Mouse (Mus musculus) forebrain, embryonic 12.5 days (tissue): Measurements from ENCODE around the gene Stat2. TPM values are rescaled to one million over a fixed set of nuclear protein-coding genes. Genes with fewer than 3 reads are reported as not detected.
"Not testable (repeated sequence)": the region's sequence is repeated elsewhere in the genome, so short reads cannot be mapped to it uniquely, and the experiment has no call there.

Experiments
- ATAC-seq: fragments of 200-750 bp; cut with Nextera tagmentation; 2 replicates; pipeline ENCODE4 v1.8.0; 2017; ENCODE audit warnings: moderate TSS enrichment; ENCODE audit not compliant: low FRiP score
- H3K27ac ChIP-seq: fragments of 300-500 bp; sonication (generic); 2 replicates; pipeline ENCODE4 v1.5.1; 2016; ENCODE audit warnings: mild to moderate bottlenecking
- H3K27me3 ChIP-seq: fragments of 300-500 bp; sonication (generic); 2 replicates; pipeline ENCODE4 v1.6.1; 2016; ENCODE audit warnings: mild to moderate bottlenecking
- H3K36me3 ChIP-seq: fragments of 300-500 bp; sonication (generic); replicated peaks from 2 replicates; pipeline ENCODE4 v1.6.1; 2016; ENCODE audit warnings: mild to moderate bottlenecking
- H3K4me1 ChIP-seq: fragments of 300-500 bp; sonication (generic); 2 replicates; pipeline ENCODE4 v1.6.1; 2016
- H3K4me2 ChIP-seq: fragments of 300-500 bp; sonication (generic); 2 replicates; pipeline ENCODE4 v1.6.1; 2016; ENCODE audit warnings: mild to moderate bottlenecking, moderate library complexity
- H3K4me3 ChIP-seq: fragments of 300-500 bp; sonication (generic); replicated peaks from 2 replicates; pipeline ENCODE4 v1.5.1; 2016; ENCODE audit warnings: mild to moderate bottlenecking
- H3K9ac ChIP-seq: fragments of 300-500 bp; sonication (generic); 2 replicates; pipeline ENCODE4 v1.6.1; 2016; ENCODE audit warnings: mild to moderate bottlenecking
- H3K9me3 ChIP-seq: fragments of 300-500 bp; sonication (generic); 2 replicates; pipeline ENCODE4 v1.6.1; 2016
- WGBS: fragments of 180-500 bp; shearing (Covaris S2); methylation state at CpG from one replicate; pipeline ENCODE4 v1.1.7; 2016; 5-methylcytosine and 5-hydroxymethylcytosine counted together
- polyA plus RNA-seq: library from polyadenylated mRNA; unstranded; fragments of >200 nt; fragmentation: Nextera tagmentation; extraction: Ambion mirVana; gene quantifications from 2 replicates; pipeline ENCODE4 v1.2.1, GENCODE M21; 2016

Stat2 gene
- polyA plus RNA-seq, 1 experiment from 2014 or later = 18.5 TPM

GRCm38 (mm10) chr10:128309654-128310053, 39.3 kb downstream of the Stat2 start:
- peaks cover 6% of the 10 kb centered on the region for H3K4me1 ChIP-seq
- H3K4me2 ChIP-seq = no peak overlapping the region
- no peak overlapping the region for H3K27ac ChIP-seq
- no peaks in the 10 kb centered on the region for H3K27me3 ChIP-seq
- H3K9ac ChIP-seq = no peak overlapping the region
- ATAC-seq = no peak
- no peak overlapping the region for H3K4me3 ChIP-seq
- peaks cover 60% of the 10 kb centered on the region for H3K36me3 ChIP-seq
- 92% methylated on average over 7 of the region's 7 CpGs for WGBS
- no peaks in the 10 kb centered on the region for H3K9me3 ChIP-seq

- Histone ChIP-seq H3K9ac (peak overlapping the region; percentile 25; the same call in 1 of the 2 replicates), H3K9me3 (no peaks in the 10 kb centered on the region), H3K4me3 (no peak overlapping the region), H3K27ac (no peak overlapping the region), H3K4me1 (peaks cover 5% of the 10 kb centered on the region; the same call in 1 of the 2 replicates), H3K36me3 (peaks cover 65% of the 10 kb centered on the region), H3K27me3 (no peaks in the 10 kb centered on the region), H3K4me2 (no peak overlapping the region)
- 74% methylated on average over 11 of the region's 11 CpGs for WGBS
- ATAC-seq = no peak
Measured at GRCm38 (mm10) chr10:128310177-128310576, 39.8 kb downstream of the Stat2 start.

- H3K4me3 ChIP-seq = no peak overlapping the region
- H3K9me3 ChIP-seq = no peaks in the 10 kb centered on the region
- H3K27me3 ChIP-seq = no peaks in the 10 kb centered on the region
- no peak overlapping the region for H3K4me2 ChIP-seq
- 90% methylated on average over 4 of the region's 4 CpGs for WGBS
- no peak overlapping the region for H3K27ac ChIP-seq
- 0 out of 2 replicates have a peak overlapping the region, but pooled peaks have one; percentile 12 for H3K9ac ChIP-seq
- H3K36me3 ChIP-seq = peaks cover 72% of the 10 kb centered on the region
- H3K4me1 ChIP-seq = peaks cover 5% of the 10 kb centered on the region; the same call in 1 of the 2 replicates
- ATAC-seq = no peak
Measured at GRCm38 (mm10) chr10:128310902-128311301, 40.5 kb downstream of the Stat2 start.

GRCm38 (mm10) chr10:128315578-128315977, 45.2 kb downstream of the Stat2 start:
- no peaks in the 10 kb centered on the region for H3K9me3 ChIP-seq
- no peaks in the 10 kb centered on the region for H3K4me1 ChIP-seq
- peaks cover 89% of the 10 kb centered on the region for H3K36me3 ChIP-seq
- H3K9ac ChIP-seq = no peak overlapping the region
- no peak overlapping the region for H3K27ac ChIP-seq
- H3K27me3 ChIP-seq = no peaks in the 10 kb centered on the region
- no peak overlapping the region for H3K4me3 ChIP-seq
- no peak overlapping the region for H3K4me2 ChIP-seq
- WGBS = 96% methylated on average over 8 of the region's 8 CpGs
- ATAC-seq = no peak

- peaks cover 62% of the 10 kb centered on the region for H3K36me3 ChIP-seq
Measured at GRCm38 (mm10) chr10:128321641-128322040, 51.3 kb downstream of the Stat2 start.

GRCm38 (mm10) chr10:128322141-128323108, 52.1 kb downstream of the Stat2 start, which contains the start of gene Cnpy2:
Cnpy2 (plus strand) TSS chr10:128322459.
- Histone ChIP-seq H3K4me3 (peak within 1 kb of the TSS; percentile 69), H3K4me1 (peaks cover 19% of the 10 kb centered on the region), H3K4me2 (peak within 1 kb of the TSS; percentile 75), H3K36me3 (peaks cover 64% of the 10 kb centered on the region), H3K27me3 (no peaks in the 10 kb centered on the region), H3K9me3 (no peaks in the 10 kb centered on the region), H3K27ac (peak within 1 kb of the TSS; percentile 95), H3K9ac (peak within 1 kb of the TSS; percentile 92)
- WGBS = under 1% methylated on average over 40 of the region's 40 CpGs
- peak; percentile 96 for ATAC-seq

More at GRCm38 (mm10) chr10:128321641-128322040, 51.3 kb downstream of the Stat2 start:
- peak overlapping the region; percentile 69 for H3K4me3 ChIP-seq
- no peaks in the 10 kb centered on the region for H3K27me3 ChIP-seq
- peak overlapping the region; percentile 75 for H3K4me2 ChIP-seq
- peak overlapping the region; percentile 38; the same call in 1 of the 2 replicates for H3K9ac ChIP-seq
- no peak for ATAC-seq
- H3K27ac ChIP-seq = peak overlapping the region; percentile 80
- peaks cover 19% of the 10 kb centered on the region for H3K4me1 ChIP-seq
- no peaks in the 10 kb centered on the region for H3K9me3 ChIP-seq
- 67% methylated on average over 12 of the region's 12 CpGs for WGBS

GRCm38 (mm10) chr10:128323516-128323915, 53.2 kb downstream of the Stat2 start:
- WGBS = 88% methylated on average over 8 of the region's 8 CpGs
- Histone ChIP-seq H3K27me3 (no peaks in the 10 kb centered on the region), H3K36me3 (peaks cover 63% of the 10 kb centered on the region), H3K4me1 (peaks cover 19% of the 10 kb centered on the region), H3K4me3 (peak overlapping the region; percentile 69), H3K9ac (peak overlapping the region; percentile 92), H3K9me3 (no peaks in the 10 kb centered on the region), H3K27ac (0 out of 2 replicates have a peak overlapping the region, but pooled peaks have one; percentile 95), H3K4me2 (peak overlapping the region; percentile 75)
- no peak for ATAC-seq

- Histone ChIP-seq H3K4me1 (peaks cover 16% of the 10 kb centered on the region), H3K4me3 (no peak overlapping the region), H3K9me3 (no peaks in the 10 kb centered on the region), H3K27ac (no peak overlapping the region), H3K36me3 (peaks cover 49% of the 10 kb centered on the region), H3K4me2 (no peak overlapping the region), H3K9ac (no peak overlapping the region), H3K27me3 (no peaks in the 10 kb centered on the region)
- 97% methylated on average over 8 of the region's 8 CpGs for WGBS
- no peak for ATAC-seq
Measured at GRCm38 (mm10) chr10:128326825-128327224, 56.5 kb downstream of the Stat2 start.

GRCm38 (mm10) chr10:128327610-128328009, 57.3 kb downstream of the Stat2 start:
- H3K9ac ChIP-seq = no peak overlapping the region
- no peak overlapping the region for H3K27ac ChIP-seq
- WGBS = 87% methylated on average over 10 of the region's 10 CpGs
- H3K27me3 ChIP-seq = no peaks in the 10 kb centered on the region
- H3K4me1 ChIP-seq = peaks cover 16% of the 10 kb centered on the region
- no peak overlapping the region for H3K4me3 ChIP-seq
- ATAC-seq = no peak
- H3K4me2 ChIP-seq = no peak overlapping the region
- no peaks in the 10 kb centered on the region for H3K9me3 ChIP-seq
- H3K36me3 ChIP-seq = peaks cover 49% of the 10 kb centered on the region

- H3K9ac ChIP-seq, H3K4me3 ChIP-seq, H3K4me2 ChIP-seq, ATAC-seq, H3K27me3 ChIP-seq, H3K9me3 ChIP-seq, H3K27ac ChIP-seq, H3K4me1 ChIP-seq: not testable (repeated sequence)
- peaks cover 19% of the 10 kb centered on the region for H3K36me3 ChIP-seq
- WGBS = 83% methylated on average over 6 of the region's 6 CpGs
Measured at GRCm38 (mm10) chr10:128332358-128333249, 62.2 kb downstream of the Stat2 start.

GRCm38 (mm10) chr10:128335582-128335981, 65.2 kb downstream of the Stat2 start:
- 1% methylated on average over 4 of the region's 4 CpGs for WGBS
- H3K4me2 ChIP-seq = no peak overlapping the region

GRCm38 (mm10) chr10:128336195-128336594, 65.8 kb downstream of the Stat2 start:
- Histone ChIP-seq H3K9me3 (no peaks in the 10 kb centered on the region), H3K4me1 (peaks cover 29% of the 10 kb centered on the region), H3K4me3 (no peak overlapping the region), H3K27me3 (no peaks in the 10 kb centered on the region), H3K36me3 (0 out of 2 replicates have a peak, but pooled peaks cover 7% of the 10 kb centered on the region), H3K4me2 (no peak overlapping the region), H3K9ac (no peak overlapping the region), H3K27ac (no peak overlapping the region)
- ATAC-seq = no peak
- 99% methylated on average over 3 of the region's 3 CpGs for WGBS

More at GRCm38 (mm10) chr10:128335582-128335981, 65.2 kb downstream of the Stat2 start:
- Histone ChIP-seq H3K27ac (no peak overlapping the region), H3K36me3 (0 out of 2 replicates have a peak, but pooled peaks cover 7% of the 10 kb centered on the region), H3K27me3 (no peaks in the 10 kb centered on the region), H3K4me1 (peaks cover 29% of the 10 kb centered on the region), H3K4me3 (no peak overlapping the region), H3K9ac (no peak overlapping the region), H3K9me3 (no peaks in the 10 kb centered on the region)
- no peak for ATAC-seq
